Mouse (Mus musculus): ENCODE results near the gene Gm21915.

DNA sequence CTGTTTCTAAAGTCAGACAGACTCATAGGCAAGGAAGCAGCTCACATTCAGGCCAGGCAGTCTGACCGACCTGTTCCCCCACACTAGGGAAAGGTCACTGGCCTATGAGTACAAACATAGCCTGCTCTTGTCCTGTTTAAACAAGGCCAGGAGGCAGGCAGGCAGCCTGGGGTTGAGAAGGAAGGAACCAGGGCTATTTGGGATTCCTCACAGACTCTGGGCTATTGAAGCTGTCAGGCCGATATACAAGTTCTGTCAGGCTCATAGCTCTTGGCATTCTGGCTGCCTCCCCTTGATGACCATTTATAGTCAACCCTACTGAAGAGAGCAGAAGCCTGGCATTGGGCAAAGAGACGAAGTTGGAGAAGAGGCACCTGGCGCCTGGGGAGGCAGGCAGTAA lies 41.2 kb downstream of the Gm21915 start:
- TF ChIP-seq CTCF (IDR thresholded peaks at IDR 0.05; ENCODE audit: control insufficient read depth, insufficient read depth, insufficient read length) (no peak), MYOD1 (IDR thresholded peaks at IDR 0.05; ENCODE audit: control insufficient read depth, insufficient read length, low read depth) (no peak), USF1 (IDR thresholded peaks at IDR 0.05; ENCODE audit: low read depth) (no peak), CEBPB (IDR thresholded peaks at IDR 0.05; ENCODE audit: low read depth) (no peak), MAX (IDR thresholded peaks at IDR 0.05) (no peak), FOSL1 (IDR thresholded peaks at IDR 0.05; ENCODE audit: insufficient read depth, low read length, poor library complexity, severe bottlenecking) (no peak)
